Mouse (Mus musculus) liver, adult 2 months (tissue): Measurements from ENCODE around the gene Rpl9-ps1.

Source experiments
- CTCF ChIP-seq: fragments of 200-500 bp; IDR thresholded peaks from 2 replicates; pipeline ENCODE4 v1.5.1; 2011; ENCODE audit warnings: low read depth, low read length, control low read depth
- POLR2A ChIP-seq: fragments of 200-500 bp; IDR thresholded peaks from 2 replicates; pipeline ENCODE4 v1.6.1; 2011; ENCODE audit warnings: low read length, control low read depth; ENCODE audit not compliant: insufficient read depth; ENCODE audit errors: extremely low read depth

GRCm38 (mm10) chr11:83605535-83605934 is 39.9 kb downstream of the Rpl9-ps1 start:
- no peak for TF ChIP-seq CTCF
- TF ChIP-seq POLR2A: no peak
